Mouse (Mus musculus) liver, embryonic 16.5 days (tissue): Measurements from ENCODE around the gene Lamtor5. TPM values are rescaled to one million over a fixed set of nuclear protein-coding genes. Genes with fewer than 3 reads are reported as not detected.

Source experiments
- ATAC-seq: fragments of 200-750 bp; cut with Nextera tagmentation; 2 replicates; pipeline ENCODE4 v1.8.0; 2017; ENCODE audit warnings: low read depth, mild to moderate bottlenecking, moderate number of reproducible peaks, moderate library complexity
- H3K27ac ChIP-seq: fragments of 300-500 bp; sonication (generic); 2 replicates; pipeline ENCODE4 v1.5.1; 2014; ENCODE audit warnings: mild to moderate bottlenecking, low read length
- H3K27me3 ChIP-seq: fragments of 300-500 bp; sonication (generic); 2 replicates; pipeline ENCODE4 v1.6.1; 2014; ENCODE audit warnings: low read depth, low read length, mixed read lengths; ENCODE audit not compliant: control insufficient read depth, insufficient read depth
- H3K36me3 ChIP-seq: fragments of 300-500 bp; sonication (generic); 2 replicates; pipeline ENCODE4 v1.6.1; 2014; ENCODE audit warnings: mild to moderate bottlenecking; ENCODE audit not compliant: control insufficient read depth, insufficient read depth
- H3K4me1 ChIP-seq: fragments of 300-500 bp; sonication (generic); 2 replicates; pipeline ENCODE4 v1.6.1; 2014; ENCODE audit warnings: low read depth, low read length, mixed read lengths; ENCODE audit not compliant: control insufficient read depth
- H3K4me2 ChIP-seq: fragments of 300-500 bp; sonication (generic); 2 replicates; pipeline ENCODE4 v1.6.1; 2014; ENCODE audit warnings: low read depth, low read length, mixed read lengths
- H3K4me3 ChIP-seq: fragments of 300-500 bp; sonication (generic); 2 replicates; pipeline ENCODE4 v1.5.1; 2014; ENCODE audit warnings: low read depth, mild to moderate bottlenecking, low read length
- H3K9ac ChIP-seq: fragments of 300-500 bp; sonication (generic); 2 replicates; pipeline ENCODE4 v1.6.1; 2014; ENCODE audit warnings: low read depth, low read length
- H3K9me3 ChIP-seq: fragments of 300-500 bp; sonication (generic); replicated peaks from 2 replicates; pipeline ENCODE4 v1.6.1; 2016; ENCODE audit warnings: low read length; ENCODE audit not compliant: control insufficient read depth
- WGBS: fragments of 180-500 bp; shearing (Covaris S2); extraction: QIAGEN DNeasy Blood & Tissue Kit; methylation state at CpG from one replicate; pipeline ENCODE4 v1.1.7; 2014; ENCODE audit not compliant: insufficient replicate concordance; 5-methylcytosine and 5-hydroxymethylcytosine counted together
- polyA plus RNA-seq: library from polyadenylated mRNA; unstranded; fragments of >200 nt; fragmentation: Nextera tagmentation; extraction: Ambion mirVana; gene quantifications from 2 replicates; pipeline ENCODE4 v1.2.1, GENCODE M21; 2015

Gene Lamtor5
- polyA plus RNA-seq, 1 experiment from 2014 or later: 88.2 TPM

GRCm38 (mm10) chr3:107330503-107331424 lies 52.1 kb downstream of the Lamtor5 start:
- Histone ChIP-seq H3K4me2 (peak overlapping the region; percentile 91), H3K4me3 (peak overlapping the region; percentile 99), H3K36me3 (peaks cover 25% of the 10 kb centered on the region), H3K4me1 (peaks cover 23% of the 10 kb centered on the region), H3K27me3 (no peaks in the 10 kb centered on the region), H3K9ac (peak overlapping the region; percentile 95), H3K9me3 (no peaks in the 10 kb centered on the region), H3K27ac (no peak overlapping the region)
- no peak for ATAC-seq
- WGBS: 70% methylated on average over 28 of the region's 28 CpGs

DNA sequence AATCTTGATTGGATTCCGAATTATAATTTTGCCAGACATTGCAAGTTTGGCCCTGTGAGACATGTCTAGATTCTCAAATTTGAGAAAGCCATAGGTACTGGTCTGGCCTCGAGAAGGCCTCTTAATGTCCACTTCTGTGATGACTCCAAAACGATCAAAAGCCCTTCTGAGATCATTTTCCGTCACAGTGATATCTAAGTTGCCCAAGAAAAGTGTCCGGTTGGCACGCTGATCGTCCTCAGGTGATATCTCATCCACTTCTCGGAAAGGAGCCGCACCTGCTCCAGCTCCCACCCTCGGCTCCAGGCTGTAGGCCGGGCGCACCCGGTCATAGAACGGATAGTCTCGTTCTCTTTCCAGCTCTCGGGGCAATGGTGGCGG lies 53.1 kb downstream of the Lamtor5 start:
- H3K4me1 ChIP-seq: peaks cover 20% of the 10 kb centered on the region
- peak overlapping the region; percentile 95 for H3K9ac ChIP-seq
- H3K36me3 ChIP-seq: peaks cover 21% of the 10 kb centered on the region
- 8% methylated on average over 17 of the region's 17 CpGs for WGBS
- no peaks in the 10 kb centered on the region for H3K27me3 ChIP-seq
- H3K27ac ChIP-seq: peak overlapping the region; percentile 89
- H3K4me3 ChIP-seq: peak overlapping the region; percentile 99
- H3K9me3 ChIP-seq: no peaks in the 10 kb centered on the region
- ATAC-seq: no peak
- H3K4me2 ChIP-seq: peak overlapping the region; percentile 91

DNA sequence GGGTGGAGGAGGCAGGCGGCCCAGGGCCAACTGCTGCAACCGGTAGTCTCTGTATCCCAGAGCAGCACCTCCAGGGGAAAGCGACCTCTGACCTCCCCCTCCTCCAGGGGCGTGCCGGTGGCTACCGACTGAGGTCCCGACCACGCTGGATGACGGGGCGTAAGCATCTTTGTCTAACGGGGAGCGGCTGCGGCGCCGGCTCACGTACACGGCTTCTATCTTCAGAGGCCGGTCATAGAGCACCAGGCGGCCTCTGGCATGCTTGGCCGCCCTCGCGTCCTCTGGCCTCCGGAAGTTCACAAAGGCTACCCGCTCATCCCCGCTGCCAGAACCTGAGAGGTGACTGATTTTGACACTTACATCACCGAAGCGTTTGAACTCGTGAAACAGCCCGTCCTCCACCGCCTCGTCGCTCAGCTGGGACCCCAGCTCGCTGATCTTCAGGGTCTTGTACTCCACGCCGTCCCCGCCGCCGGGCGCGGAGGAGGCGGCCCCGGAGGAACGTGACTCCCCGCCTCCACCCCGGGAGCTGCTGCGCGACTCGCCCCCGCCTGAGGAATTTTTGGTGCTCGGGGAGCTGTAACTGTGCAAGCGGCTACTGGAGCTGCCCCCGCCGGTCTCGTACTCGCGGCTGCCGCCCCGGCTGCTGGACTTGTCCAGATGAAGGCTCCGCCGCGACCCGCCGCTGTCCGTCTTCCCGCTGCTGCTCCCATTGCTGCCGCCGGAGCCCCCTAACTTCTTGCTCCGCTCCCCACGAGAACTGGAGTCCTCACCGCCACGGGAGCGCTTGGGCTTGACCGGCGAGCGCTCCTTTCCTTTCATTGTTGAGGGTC lies 53.7 kb downstream of the Lamtor5 start:
- Histone ChIP-seq H3K27ac (peak overlapping the region; percentile 89), H3K27me3 (no peaks in the 10 kb centered on the region), H3K4me2 (peak overlapping the region; percentile 91), H3K36me3 (peaks cover 21% of the 10 kb centered on the region), H3K4me1 (peaks cover 20% of the 10 kb centered on the region), H3K9me3 (no peaks in the 10 kb centered on the region), H3K4me3 (peak overlapping the region; percentile 99), H3K9ac (peak overlapping the region; percentile 95)
- ATAC-seq: no peak
- under 1% methylated on average over 75 of the region's 75 CpGs for WGBS

DNA sequence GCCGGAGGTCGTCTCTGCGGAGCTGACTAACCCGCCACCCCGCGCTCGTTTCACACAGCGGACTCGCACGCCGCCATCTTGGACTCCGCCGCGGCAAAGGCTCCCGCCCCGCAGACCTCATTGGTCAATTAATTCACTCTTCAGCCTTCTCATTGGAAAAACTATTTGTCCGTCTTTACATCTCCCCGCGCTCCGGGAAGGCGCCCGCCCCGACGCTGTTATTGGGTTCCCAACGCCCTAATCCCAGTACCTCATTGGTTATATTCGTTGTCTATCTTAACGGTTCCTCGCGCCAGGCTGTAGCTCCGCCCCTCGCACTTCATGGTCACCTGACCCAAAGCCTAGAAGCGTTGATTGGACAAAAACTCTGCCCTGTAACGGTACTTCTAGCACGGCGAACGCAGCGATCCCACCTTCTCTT lies 54.3 kb downstream of the Lamtor5 start:
- peak overlapping the region; percentile 91 for H3K4me2 ChIP-seq
- peak; percentile 87 for ATAC-seq

More for the DNA sequence above, 54.3 kb downstream of the Lamtor5 start:
- Histone ChIP-seq H3K9ac (peak overlapping the region; percentile 95), H3K27me3 (no peaks in the 10 kb centered on the region), H3K9me3 (no peaks in the 10 kb centered on the region), H3K4me1 (peaks cover 20% of the 10 kb centered on the region), H3K4me3 (peak overlapping the region; percentile 99), H3K27ac (peak overlapping the region; percentile 99), H3K36me3 (peaks cover 19% of the 10 kb centered on the region)
- under 1% methylated on average over 37 of the region's 37 CpGs for WGBS

Other genes with a start within 250 kb of the Lamtor5 start
- gene Kcna3, start 242.7 kb upstream of the Lamtor5 start, polyA plus RNA-seq: 0.68 and 1.1 TPM in 2 replicates
- gene Kcna2, start 177.7 kb upstream of the Lamtor5 start, polyA plus RNA-seq: 0.12 and 0.13 TPM in 2 replicates
- not detected in 2 replicates for gene Kcna10, start 95.8 kb upstream of the Lamtor5 start, polyA plus RNA-seq
- 0.07 and 7.3 TPM in 2 replicates for gene Cym, start 57.1 kb upstream of the Lamtor5 start, polyA plus RNA-seq
- gene A630076J17Rik, start 48.2 kb upstream of the Lamtor5 start, polyA plus RNA-seq: not detected in 2 replicates
- gene Prok1, start 39.2 kb upstream of the Lamtor5 start, polyA plus RNA-seq: 0.05 and 0.06 TPM in 2 replicates
- gene Slc16a4, start 12.4 kb downstream of the Lamtor5 start, polyA plus RNA-seq: 0.30 and 0.39 TPM in 2 replicates
- 8.1 and 8.2 TPM in 2 replicates for gene Rbm15, start 54.8 kb downstream of the Lamtor5 start, polyA plus RNA-seq
- gene Kcnc4, start 180.7 kb downstream of the Lamtor5 start, polyA plus RNA-seq: 0.02 TPM in 1 of 2 replicates, not detected in the other
- gene Slc6a17, start 239.2 kb downstream of the Lamtor5 start, polyA plus RNA-seq: 0.08 and 0.33 TPM in 2 replicates